Mouse (Mus musculus): Measurements from ENCODE around the gene Slc15a3.

Slc15a3 gene

DNA sequence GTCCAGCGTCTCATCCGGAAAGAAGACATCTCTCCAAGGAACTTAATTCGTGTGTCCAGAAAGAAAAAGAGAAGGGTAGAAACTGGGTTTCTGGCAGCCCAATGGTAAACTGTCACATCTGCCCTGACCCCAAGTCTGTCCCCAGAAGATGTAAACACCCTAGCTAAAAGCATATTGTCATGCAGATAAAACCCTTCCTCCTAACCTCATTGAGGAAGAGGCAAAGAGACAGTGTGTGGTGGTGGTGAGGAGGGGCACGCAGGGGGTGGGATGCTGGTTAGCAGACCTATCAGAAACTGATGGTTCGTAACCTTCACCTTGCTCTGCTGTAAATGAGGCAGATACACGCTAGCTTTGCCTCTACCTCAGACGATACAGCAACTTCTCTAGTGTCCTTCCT lies 18.2 kb upstream of the Slc15a3 start:
- DNase-seq (ENCODE audit: low read depth, low spot score) = no peak

GRCm38 (mm10) chr19:10822534-10822933 lies 17.0 kb upstream of the Slc15a3 start:
- DNase-seq (ENCODE audit: low read depth, low spot score) = no peak

DNA sequence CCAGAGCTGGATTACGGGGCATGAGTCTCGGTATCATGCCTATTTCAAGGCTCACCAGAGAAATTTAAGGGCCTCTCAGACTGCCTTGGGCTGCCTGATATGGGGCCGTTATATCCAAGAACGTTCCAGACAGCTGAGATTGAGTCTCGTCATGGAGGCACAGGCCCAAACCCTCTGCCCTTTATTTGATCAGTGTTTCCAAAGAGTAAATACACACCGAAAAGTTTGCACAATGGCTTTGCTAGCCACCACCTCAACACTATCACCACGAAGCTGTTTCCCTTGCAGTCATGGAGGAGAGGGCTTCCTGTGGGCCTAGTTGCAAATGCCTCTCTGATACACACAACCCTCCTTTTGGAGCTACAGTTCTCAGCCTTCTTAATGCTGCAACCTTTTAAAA lies 15.5 kb upstream of the Slc15a3 start:
- DNase-seq (ENCODE audit: low read depth, low spot score) = no peak

GRCm38 (mm10) chr19:10828321-10828720 lies 11.2 kb upstream of the Slc15a3 start:
- no peak for DNase-seq (ENCODE audit: low read depth, low spot score)

DNA sequence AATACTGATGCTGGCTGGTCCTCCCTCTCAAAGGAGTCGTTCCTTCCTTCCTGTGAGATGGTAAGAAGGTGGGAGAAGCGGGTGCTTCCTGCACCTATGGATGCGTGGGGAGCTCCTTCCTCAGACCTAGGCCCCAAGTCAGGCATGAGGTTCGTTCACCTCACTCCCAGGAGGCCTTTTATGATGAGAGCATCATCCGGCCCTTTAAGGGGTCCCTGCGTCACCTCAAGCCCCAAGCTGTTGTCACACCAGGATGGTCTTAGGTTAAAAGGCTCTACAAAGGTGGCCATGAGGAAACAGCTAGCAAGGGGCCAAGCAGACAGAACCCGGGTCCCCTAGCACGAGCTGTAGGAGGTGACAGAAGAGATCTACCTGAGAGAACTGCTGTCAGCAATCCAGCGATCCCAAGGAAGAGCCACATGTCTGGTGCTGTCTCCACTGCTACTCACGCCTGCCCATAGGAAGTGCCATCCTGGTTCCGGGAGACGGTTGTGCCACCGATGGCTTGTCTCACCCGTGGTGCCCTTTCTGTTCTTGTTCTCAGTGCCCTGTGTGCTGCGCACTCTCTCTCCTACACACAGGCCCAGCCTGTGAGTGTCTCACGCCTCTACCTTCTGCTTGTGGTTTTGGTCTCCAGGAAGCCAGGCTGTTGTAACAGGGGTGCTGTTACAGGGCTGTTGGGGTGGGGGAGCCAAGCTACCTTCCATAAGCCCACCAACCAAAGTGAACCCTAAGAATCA lies 9.9 kb upstream of the Slc15a3 start, which contains the start of gene Cd6:
Gene Cd6 (minus strand): TSS at position 623 of the 740 bp plus-strand sequence.
- no peak for DNase-seq (ENCODE audit: low read depth, low spot score)

DNA sequence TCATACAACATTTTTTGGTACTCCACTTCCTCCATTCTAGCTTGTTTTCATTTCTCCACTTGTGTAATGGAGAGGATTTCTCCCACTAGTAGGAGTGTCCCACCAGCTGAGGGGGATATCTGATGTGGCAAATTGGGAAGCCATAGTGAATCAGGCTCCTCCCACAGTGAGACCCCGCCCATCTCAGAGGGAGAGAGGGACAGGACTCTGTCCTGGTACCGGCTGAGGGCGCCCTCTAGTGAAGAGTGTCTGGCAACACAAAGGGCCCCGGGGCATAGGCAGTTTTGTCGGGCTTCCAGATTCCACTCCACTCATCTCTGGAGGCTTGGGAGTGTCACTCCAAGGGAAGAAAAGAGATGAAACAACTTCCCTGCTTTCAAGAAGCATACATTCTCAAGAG lies 8.1 kb upstream of the Slc15a3 start:
- DNase-seq (ENCODE audit: low read depth, low spot score) = no peak

DNA sequence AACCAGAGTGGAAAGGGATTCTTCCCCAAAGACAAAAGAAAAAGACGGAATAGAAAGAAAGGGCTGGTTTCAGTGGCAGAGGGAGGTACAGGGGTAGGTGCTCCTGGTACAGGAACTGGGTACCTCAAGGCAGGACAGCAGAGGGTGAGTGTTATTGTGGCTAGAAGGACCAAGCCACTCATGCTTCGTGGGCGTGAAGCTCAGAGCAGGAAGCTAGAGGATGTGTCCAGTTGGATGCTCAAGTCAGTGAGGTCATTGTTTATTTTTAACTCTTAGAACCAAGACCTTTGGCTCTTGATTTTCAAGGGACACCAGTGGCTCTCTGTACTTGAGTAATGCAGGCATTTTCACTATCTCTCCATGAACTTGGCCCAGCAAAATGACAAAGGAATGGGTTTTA lies 7.5 kb upstream of the Slc15a3 start:
- DNase-seq (ENCODE audit: low read depth, low spot score) = no peak

DNA sequence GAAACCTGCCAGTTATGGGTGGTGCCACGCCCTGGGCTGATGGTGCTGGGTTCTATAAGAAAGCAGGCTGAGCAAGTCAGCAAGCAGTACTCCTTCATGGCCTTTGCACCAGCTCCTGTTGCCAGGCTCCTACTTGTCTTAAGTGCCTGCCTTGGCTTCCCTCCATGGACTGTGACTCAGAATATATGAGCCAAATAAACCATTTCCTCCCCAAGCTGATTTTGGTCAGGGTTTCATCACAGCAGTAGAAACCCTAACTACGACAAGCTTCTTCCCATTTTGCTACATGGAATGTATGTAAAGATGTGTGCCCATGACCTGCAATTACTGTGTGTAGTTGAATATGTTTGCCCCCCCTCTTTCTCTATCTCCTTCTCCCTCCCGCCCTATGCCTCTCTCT lies 5.9 kb upstream of the Slc15a3 start:
- no peak for DNase-seq (ENCODE audit: low read depth, low spot score)

GRCm38 (mm10) chr19:10835671-10836070 lies 3.9 kb upstream of the Slc15a3 start:
- DNase-seq (ENCODE audit: low read depth, low spot score) = no peak

- no peak for DNase-seq (ENCODE audit: low read depth, low spot score)
Observed at GRCm38 (mm10) chr19:10841721-10842626, 2.4 kb downstream of the Slc15a3 start.

DNA sequence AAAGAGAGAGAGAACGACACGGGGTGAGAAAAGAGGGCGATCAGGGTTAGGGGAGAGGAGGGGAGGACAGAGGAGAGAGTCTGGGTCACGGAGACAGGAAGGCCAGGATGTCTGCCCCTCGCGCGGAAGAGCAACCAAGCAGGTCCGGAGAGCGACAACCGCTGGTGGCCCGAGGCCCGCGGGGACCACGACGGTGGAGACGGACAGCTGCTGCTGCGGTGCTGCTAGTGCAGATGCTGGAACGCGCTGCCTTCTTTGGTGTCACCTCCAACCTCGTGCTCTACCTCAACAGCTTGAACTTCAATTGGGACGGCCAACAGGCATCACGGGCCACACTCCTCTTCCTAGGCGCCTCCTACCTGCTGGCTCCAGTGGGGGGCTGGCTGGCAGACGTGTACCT lies 3.4 kb downstream of the Slc15a3 start:
- DNase-seq (ENCODE audit: low read depth, low spot score) = no peak

DNA sequence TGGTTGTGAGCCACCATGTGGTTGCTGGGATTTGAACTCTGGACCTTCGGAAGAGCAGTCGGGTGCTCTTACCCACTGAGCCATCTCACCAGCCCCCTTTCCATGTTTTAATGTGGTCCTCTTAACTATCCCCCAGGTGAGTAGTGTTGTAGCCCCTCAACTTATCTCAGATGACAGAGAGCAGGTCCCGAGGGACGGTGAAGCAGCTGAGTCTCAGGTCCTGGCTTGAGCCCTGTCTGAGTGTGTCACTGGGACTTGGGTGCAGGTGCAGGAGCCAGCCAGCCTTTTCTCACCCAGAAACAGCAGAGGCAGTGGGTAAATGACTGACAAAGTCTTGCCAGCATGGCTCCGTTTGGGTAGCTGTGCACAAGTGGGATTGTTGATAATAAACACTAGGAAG lies 4.7 kb downstream of the Slc15a3 start:
- no peak for DNase-seq (ENCODE audit: low read depth, low spot score)

- no peak for DNase-seq (ENCODE audit: low read depth, low spot score)
Observed at GRCm38 (mm10) chr19:10845454-10845853, 5.9 kb downstream of the Slc15a3 start.

DNA sequence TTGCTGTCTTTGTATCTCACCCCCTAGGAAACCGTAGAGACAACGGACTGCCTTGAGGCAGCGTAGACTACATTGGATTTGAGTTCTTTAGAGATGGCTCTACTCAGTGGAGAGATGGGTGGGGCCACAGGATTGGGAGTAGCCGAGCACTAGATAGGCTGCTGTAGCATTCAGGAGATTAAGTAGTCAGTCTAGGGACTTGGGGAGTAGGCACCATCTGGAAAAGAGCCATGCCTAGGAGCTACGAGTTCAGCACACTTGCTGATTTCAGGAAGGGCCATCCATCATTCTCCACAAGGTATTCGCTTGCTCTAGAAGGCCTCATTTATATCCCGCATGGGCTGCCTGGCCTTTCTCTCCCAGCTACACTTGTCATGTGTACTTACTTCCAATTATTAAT lies 6.6 kb downstream of the Slc15a3 start:
- DNase-seq (ENCODE audit: low read depth, low spot score) = no peak

GRCm38 (mm10) chr19:10847311-10848087 lies 8.0 kb downstream of the Slc15a3 start:
- DNase-seq (ENCODE audit: low read depth, low spot score) = no peak

DNA sequence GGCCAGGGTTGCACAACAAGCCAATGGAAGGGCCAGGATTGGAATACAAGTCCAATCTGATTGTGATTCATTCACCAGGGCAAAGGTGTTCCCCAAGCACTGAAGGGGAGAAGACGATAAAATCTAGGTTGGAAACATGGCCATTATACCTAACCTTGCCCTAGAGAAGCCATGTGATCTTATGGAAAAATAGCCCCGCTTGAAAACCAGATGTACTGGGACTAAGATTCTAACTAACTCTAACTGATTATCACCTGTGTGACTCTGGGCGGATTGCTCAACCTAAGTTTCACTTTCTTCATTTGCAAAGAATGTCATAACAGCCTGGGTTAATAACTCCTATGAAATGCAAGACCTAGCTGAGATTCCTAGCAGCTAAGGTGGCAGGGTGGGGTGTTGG lies 15.9 kb downstream of the Slc15a3 start:
- no peak for DNase-seq (ENCODE audit: low read depth, low spot score)

DNA sequence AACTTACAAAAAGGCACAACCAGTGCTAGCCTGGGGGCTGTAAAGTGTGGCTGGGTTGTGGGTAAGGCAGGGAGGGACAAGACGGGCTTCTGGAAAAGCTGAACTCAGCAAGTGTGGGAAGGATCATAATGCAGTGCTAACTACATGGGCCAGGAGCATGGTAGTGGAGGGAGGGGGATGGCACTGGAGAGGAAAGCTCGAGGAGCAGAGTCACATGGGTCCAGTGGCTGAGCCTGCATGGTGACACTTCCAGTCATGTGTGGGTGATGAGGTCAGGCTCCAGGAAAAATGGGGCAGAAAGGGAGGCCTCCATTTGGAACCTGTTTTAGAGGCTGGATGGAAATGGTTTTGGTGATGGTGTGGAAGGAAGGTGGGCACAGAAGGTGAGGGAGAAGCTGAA lies 17.0 kb downstream of the Slc15a3 start:
- no peak for DNase-seq (ENCODE audit: low read depth, low spot score)

GRCm38 (mm10) chr19:10860072-10860497 lies 20.6 kb downstream of the Slc15a3 start:
- DNase-seq (ENCODE audit: low read depth, low spot score) = no peak

DNA sequence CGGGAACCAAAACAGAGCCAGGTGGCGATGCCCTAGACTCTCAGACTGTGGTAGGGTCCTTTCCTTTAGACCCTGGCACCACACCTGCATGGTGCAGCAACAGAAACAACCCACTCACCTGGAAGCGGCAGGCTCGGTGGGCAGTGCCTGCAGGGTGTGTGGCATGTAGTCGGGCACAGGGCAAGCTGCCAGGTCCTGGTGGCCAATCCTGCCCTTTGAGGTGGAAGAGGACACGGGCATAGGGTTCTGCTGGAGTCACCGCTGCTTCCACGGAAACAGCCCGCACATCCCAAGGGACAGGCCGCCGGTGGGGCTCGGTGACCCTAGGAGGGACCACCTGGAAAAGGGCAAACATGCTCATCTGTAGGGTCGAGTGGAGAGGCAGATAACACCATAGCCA lies 26.8 kb downstream of the Slc15a3 start:
- no peak for DNase-seq (ENCODE audit: low read depth, low spot score)

- DNase-seq (ENCODE audit: low read depth, low spot score) = no peak
Observed at GRCm38 (mm10) chr19:10867946-10868622, 28.6 kb downstream of the Slc15a3 start.

DNA sequence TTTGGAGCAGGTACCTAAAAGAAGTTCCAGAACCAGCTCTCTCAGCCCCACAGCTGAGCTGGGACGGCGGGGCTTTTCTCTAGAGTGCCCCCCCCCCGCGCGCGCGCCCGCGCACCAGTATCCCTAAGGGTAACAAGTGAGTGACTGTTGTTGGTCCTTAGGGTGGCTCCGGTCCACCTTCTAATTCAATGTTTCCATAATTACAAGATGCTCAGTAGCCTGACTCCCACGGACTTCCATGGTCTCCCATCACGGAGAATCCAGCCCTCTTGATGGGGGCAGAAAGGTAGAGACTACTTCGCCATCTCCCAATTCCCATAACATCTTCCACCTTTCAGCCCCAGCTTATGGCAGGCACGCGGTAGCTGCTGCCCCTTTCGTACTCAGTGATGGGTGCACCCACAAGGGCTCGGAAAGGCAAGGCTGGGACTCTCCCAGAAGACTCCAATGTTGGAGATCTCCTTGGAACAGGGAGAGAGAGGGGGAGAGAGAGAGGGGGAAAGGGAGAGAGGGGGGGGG lies 29.2 kb downstream of the Slc15a3 start:
- DNase-seq (ENCODE audit: low read depth, low spot score) = no peak
